Mouse (Mus musculus): ENCODE data around the gene Nfatc3.

DNA sequence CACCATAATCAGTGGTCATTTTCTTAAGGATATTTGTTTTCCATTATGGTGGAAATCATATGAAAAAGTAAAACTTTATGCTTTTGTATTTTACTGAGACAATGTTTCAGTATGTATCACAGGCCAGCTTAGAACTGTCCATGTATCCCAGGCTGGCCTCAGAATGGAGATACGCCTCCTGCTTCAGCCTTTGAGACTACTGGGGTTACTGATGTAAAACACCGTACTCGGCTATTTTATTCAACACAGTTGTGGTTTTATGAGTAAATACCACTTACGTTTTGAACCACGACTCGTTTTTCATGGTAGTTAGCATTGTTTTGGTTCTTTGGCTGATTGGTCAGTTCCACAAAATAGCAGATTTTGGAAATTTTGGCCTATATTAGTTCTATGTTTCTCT is 3.0 kb downstream of the Nfatc3 start:
- no peak for TF ChIP-seq POLR2A (IDR thresholded peaks at IDR 0.05; ENCODE audit: insufficient read length, low read depth)
- no peak for TF ChIP-seq TCF12 (IDR thresholded peaks at IDR 0.05; ENCODE audit: insufficient read depth, poor library complexity, severe bottlenecking)
- no peak for TF ChIP-seq MAX (IDR thresholded peaks at IDR 0.05; ENCODE audit: low read depth)
- no peak for TF ChIP-seq E2F4 (IDR thresholded peaks at IDR 0.05; ENCODE audit: insufficient read depth)
- TF ChIP-seq USF1 (IDR thresholded peaks at IDR 0.05; ENCODE audit: low read depth): no peak
